Mouse (Mus musculus): ENCODE results near the gene Stfa3. TPM values are rescaled to one million over a fixed set of nuclear protein-coding genes. Genes with fewer than 3 reads are reported as not detected.
"Not testable (repeated sequence)": the region's sequence is repeated elsewhere in the genome, so short reads cannot be mapped to it uniquely, and the experiment has no call there.

The Stfa3 gene
- total RNA-seq (2021) = not detected

DNA sequence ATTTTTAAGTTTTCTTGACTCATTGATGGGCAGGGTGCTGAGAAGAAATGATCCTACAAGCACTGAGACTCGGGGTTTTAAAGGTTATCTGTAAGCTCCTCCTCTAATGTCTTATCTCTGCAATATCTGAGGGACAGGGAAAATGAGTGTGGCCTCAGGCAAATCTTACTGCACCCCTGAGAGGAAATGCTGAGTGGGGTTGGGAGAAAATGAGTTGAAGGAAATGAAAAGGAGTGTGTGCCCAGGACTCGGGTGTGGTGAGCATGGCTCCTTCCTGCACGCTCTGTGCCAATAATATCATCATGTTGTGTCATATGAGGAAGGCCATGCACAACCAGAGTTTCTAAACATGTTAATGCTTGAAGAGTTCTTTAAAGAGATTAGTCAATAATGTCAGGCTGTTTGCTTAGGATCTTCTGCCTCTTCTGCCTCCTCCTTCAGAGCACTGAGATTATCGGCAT lies at the start of gene Stfa3:
Gene Stfa3, minus strand, starts transcription at position 51 of the 461 bp plus-strand sequence.
- intact Hi-C loops (cut with DNase I) = no loop called here
- DNase-seq (ENCODE audit: low spot score) = no peak

DNA sequence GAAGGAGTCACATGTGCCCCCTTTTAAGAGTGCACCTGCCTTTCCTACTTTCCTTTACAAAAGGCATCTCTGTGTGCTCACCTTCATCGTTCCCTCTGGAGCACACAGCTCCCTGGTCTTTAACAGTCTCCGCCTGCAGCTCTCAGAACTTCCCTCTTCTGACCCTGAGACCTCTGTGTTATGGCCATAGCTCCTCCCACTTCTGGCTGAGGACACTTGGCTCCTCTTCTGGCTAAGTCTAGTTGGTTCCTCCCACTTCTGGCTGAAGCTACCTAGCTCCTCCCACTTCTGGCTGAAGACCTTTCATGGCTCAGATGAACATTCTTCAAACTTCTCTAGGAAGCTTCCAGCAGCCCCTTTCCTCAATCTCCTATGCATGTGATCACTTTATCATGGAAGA lies 47.1 kb upstream of the Stfa3 start:
- DNase-seq (ENCODE audit: low spot score) = no peak
- intact Hi-C loops (cut with DNase I) = no loop called here

DNA sequence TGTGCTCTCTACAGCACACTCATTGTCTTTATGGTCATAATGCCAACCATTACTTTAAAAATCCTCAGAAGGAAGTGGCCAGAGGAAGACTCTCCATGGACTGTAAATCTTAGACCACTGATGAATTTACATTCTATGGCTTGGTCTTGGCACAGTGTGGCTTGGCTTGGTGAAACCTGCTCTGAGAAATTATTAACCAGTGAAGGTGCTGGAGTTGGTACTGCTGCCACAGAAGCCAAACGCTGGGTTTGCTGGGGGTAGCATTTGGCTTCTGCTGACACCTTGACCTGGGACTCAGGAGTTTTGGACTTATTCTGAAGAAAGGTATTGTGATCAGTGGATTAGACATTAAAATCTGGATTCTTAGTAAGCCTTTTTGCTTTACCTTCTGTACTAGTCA lies 37.2 kb upstream of the Stfa3 start:
- intact Hi-C loops (cut with DNase I) = no loop called here
- DNase-seq (ENCODE audit: low spot score) = no peak

DNA sequence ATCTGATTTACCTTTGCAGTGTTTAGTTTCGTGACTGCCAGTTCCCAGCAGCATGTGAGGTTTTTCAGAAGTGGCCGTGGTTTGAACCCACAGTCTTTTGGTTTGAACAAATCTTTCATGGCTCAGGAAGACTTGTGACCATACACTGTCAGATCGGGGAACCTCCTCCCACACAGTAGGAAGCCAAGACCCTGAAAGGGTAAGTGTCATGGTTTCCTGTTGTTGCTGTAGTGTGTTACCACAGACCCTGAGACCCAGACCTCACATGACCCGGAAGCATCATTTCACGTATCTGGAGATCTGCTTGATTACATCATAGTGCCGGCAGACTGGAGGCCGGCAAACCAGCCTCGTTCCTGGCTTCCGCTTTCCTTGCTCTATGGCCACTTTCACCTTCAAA lies 21.7 kb upstream of the Stfa3 start:
- DNase-seq (ENCODE audit: low spot score) = no peak
- intact Hi-C loops (cut with DNase I) = loop anchor here (10.0 kb wide), 1 partner anchor 238 kb away; no protein-coding TSS in a partner anchor

DNA sequence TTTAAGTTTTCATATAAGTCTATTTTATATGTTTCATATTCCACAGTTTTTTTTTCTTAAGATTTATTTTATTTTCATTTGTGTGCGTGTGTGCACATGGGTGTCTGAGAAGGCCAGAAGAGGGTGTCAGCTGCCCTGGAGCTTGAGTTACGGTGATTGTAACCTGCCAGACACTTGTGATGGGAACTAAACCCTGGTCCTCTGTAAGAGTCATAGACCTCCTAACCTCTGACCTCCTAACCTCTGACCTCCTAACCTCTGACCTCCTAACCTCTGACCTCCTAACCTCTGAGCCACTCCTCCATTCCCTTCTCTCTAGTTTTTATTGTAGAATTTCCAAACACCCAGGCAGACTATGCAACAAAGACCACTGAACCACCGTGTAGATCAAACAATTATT lies 20.3 kb upstream of the Stfa3 start:
- no peak for DNase-seq (ENCODE audit: low spot score)
- intact Hi-C loops (cut with DNase I) = loop anchor here (10.0 kb wide), 1 partner anchor 239 kb away; no protein-coding TSS in a partner anchor

DNA sequence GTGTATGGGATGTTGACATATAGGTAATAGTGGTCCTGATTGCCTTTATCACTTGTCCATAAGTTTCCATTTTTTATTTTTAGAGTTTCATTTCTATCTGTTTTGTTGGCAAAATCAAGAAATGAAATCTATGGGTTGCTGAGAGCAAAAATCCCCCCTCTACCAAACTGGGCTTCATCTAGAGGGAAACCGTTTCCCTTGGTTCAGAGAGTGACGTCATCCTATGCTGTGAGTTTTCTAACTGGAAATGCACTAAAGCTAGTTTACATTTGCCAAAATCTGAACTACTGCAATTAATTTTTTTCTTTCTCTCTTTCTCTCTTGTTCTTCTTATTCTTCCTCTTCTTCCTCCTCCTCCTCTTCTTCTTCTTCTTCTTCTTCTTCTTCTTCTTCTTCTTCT lies 19.7 kb upstream of the Stfa3 start:
- no peak for DNase-seq (ENCODE audit: low spot score)
- intact Hi-C loops (cut with DNase I) = loop anchor here (10.0 kb wide), 1 partner anchor 240 kb away; no protein-coding TSS in a partner anchor

DNA sequence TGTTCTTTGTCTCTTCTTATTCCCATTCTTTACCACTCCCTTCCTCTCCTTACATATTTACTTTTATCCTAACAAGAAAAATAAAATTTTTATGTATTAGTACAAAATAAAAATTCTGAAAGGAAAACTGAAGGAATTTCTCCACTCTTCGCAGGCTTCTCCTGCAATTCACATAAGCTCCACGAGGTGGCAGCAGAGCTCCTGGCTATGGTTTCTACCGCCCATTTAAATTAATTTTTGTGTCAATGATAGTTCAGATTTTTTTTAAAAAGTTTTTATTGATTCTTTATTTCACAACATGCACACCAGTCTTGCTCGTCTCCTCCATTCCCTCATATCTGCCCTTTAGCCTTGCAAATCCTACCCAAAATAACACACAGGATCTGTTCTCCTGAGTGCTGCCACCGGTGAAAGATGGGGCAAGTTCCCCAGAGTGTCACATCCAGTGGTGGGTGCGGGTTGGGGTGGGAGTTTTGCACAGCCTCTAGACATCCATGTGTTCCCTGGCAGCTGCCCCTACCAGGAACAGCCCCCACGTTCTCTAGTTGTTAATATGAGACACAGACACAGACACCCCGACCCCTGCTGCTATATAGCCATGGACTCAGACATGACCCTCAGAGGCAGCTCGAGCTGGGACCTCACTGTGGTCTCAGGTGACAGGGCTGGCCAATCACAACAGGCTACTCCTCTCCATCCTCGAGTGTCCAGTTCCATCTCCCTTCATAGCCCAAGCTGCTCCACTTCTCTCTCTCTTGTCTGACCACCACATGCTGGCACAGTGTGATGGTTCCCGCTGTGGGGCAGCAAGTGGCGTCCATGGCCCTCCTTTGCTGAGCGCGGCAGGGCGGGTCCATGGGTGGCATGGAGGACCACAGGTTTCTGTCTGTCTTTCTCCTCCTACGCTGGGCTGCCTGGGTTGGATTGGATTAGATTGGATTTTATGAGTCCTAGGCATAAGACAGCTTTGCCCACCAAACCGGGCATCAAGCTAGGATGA lies 18.3 kb upstream of the Stfa3 start:
- no peak for DNase-seq (ENCODE audit: low spot score)
- intact Hi-C loops (cut with DNase I) = loop anchor here (1.0 to 10.0 kb wide), 4 partner anchors 149 to 535 kb away; no protein-coding TSS in a partner anchor

DNA sequence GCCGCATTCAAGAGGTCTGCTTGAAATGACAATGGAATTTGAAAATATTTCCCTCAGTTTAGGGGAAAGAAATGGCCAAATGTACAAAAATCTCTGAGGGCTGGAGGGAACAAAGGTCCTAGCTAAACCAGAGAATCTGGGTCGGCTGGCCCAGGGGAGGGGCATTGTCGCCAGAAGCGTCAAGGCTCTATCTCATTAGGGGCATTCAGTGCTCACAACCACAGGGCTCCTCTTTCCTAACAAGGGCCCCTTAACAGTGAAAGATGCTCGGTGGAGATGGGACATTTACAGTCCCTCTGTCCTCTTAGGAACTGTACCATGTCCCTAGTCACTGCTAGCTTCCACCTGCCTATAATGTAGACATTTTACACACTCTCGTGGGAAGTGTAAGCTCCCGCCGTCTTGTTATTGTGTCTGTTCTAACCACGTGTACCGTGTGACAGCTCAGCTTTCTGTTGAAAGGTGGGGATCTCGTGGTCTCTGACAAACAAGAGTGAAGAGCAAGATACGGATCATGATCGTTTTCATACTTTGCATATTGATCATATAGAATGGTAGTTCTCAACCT lies 16.0 kb upstream of the Stfa3 start:
- DNase-seq (ENCODE audit: low spot score) = no peak
- intact Hi-C loops (cut with DNase I) = loop anchor here (10.0 kb wide), 1 partner anchor 244 kb away; no protein-coding TSS in a partner anchor

DNA sequence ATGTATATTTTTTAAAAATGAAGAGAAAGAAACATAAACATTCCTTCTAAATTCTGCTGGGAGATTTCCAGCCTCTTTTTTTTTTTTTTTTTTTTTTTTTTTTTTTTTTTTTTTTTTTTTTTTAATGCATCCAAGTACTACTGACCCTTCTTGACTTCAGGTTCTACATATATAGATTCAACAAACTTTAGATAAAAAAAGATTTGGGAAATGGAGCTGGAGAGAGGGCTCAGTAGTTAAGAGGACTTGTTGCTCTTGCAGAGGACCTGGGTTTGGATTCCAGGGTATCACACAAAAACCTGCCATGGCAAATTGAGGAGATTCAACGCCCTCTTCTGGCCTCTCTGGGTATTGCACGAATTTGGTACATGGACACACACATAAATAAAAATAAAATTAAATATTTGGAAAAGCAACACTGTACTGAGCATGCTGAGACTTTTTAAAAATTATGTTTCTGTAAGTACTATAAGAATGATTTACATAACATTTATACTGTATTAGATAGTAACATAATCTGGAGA lies 14.8 kb upstream of the Stfa3 start:
- no peak for DNase-seq (ENCODE audit: low spot score)
- intact Hi-C loops (cut with DNase I) = loop anchor here (10.0 kb wide), 1 partner anchor 245 kb away; no protein-coding TSS in a partner anchor

DNA sequence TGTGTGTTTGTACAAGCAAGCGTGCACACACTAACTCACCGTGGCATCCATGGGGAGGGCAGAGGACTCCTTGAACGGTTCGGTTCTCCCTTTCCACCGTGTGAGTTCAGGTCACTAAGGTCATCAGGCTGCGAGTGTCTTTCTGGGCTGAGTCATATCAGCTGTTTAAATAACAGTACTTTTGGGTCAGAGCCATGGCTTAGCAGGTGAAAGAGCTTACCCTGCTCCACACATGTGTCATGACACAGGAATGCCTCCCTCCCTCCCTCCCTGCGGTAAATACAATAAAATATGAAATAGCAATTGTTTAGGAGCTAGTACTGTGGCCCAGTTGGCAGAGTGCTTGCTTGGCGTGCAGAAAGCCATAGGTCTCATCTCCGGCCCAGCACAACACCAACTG lies 14.2 kb upstream of the Stfa3 start:
- no peak for DNase-seq (ENCODE audit: low spot score)
- intact Hi-C loops (cut with DNase I) = no loop called here

DNA sequence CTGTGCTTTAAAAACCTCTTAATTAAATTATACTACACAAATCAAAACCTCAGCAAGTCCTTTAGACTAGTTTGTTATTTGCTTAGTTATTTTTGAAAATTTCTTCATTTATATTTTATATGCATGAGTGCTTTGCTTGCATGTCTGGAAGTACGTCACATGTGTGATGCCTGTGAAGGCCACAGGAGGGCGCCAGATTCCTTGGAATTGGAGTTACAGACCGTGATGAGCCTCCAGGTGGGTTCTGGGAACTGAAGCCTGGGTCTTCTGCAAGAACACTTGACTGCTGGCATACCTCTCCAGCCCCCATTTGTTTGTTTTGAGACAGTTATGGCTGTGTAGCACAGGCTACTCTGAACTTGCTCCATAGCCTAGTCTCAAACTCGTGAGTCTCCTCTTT lies 13.7 kb upstream of the Stfa3 start:
- no peak for DNase-seq (ENCODE audit: low spot score)
- intact Hi-C loops (cut with DNase I) = no loop called here

DNA sequence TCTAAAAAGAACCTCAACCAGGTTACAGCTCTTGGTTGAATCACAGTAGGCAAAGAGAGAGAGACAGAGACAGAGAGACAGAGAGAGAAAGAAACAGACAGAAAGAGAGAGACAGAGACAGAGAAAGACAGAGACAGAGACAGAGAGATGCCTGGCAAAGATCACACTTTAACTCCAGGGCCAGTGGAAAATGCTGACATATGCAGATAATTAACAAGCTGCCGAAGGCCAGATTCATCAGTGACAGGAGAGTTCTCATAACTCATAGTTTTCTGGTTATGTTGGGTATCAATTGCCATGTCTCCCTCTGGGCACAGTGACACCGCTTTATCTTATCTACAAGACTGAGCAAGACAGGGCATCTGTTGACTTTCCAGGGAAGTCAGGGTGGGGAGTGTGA lies 12.7 kb upstream of the Stfa3 start:
- intact Hi-C loops (cut with DNase I) = no loop called here
- DNase-seq (ENCODE audit: low spot score) = no peak

DNA sequence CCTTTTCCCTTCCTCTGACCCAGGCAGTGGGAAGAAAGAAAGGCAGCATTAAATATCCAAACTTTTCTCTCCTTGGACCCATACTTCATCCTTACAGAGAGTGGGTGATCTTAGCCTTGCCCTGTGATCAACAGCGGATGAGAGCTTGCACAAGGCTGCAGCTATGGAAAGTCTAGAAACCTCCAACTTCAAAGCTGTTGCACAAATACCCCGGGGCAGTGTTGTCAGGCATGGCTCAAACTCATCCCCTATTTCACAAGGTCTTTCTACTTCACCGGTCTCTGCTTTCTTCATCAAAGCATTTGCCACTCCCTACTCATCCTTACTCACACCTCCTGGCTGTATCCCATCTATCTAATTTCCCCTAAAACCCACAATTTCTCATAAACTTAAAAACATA lies 10.2 kb upstream of the Stfa3 start:
- intact Hi-C loops (cut with DNase I) = no loop called here
- DNase-seq (ENCODE audit: low spot score) = no peak

DNA sequence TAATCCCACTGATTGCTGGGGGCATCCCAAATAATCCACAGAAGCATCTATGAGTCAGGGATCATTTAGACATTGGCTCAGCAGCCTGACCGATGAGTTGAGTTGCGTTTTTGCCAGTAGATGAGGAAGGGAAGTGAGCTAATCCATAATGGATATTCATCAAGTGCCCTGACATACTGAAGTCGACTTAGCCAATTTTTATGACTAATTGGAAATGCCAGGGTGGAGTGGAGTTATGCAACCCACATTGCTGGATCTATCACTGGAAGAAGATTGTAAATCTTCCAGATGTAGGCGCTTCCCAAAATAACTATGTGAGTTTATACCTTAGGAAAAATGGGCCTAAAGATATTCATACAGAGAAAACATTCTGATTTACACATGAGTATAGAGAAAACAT lies 8.9 kb upstream of the Stfa3 start:
- intact Hi-C loops (cut with DNase I) = no loop called here
- no peak for DNase-seq (ENCODE audit: low spot score)

DNA sequence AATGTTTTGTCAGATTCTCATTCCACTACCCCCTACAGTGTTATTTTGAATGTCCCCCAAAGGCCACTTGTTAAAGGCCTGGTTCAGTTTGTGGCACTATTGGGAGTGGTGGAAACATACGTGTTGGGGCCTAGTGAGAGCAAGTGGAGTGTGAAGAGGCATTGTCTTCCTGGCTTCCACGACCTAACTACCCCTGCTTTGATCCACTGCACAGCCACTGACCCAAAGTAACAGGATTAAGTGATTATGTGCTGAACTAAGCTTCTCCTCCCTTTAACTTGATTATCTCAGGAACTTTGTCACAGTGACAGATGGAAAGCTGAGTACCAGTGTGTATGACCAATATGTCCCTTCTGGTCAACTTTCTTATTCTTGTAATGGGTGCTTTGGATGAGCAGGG lies 5.2 kb upstream of the Stfa3 start:
- intact Hi-C loops (cut with DNase I) = no loop called here
- no peak for DNase-seq (ENCODE audit: low spot score)

DNA sequence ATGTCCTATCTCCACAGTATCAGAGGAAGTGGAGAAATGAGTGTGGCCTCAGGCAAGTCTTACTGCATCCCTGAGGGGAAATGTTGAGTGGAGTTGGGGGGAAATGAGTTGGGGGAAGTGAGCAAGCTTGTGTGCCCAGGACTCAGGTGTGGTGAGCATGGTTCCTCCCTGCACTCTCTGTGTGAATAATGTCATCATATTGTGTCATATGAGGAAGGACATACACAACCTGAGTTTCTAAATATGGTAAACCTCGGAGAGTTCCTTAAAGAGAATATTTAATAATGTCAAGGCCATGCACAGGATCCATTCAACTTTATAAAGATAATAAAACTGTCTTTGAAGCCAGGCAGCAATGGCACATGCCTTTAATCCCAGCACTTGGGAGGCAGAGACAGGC lies 34.2 kb downstream of the Stfa3 start:
- intact Hi-C loops (cut with DNase I); DNase-seq (ENCODE audit: low spot score): not testable (repeated sequence)

DNA sequence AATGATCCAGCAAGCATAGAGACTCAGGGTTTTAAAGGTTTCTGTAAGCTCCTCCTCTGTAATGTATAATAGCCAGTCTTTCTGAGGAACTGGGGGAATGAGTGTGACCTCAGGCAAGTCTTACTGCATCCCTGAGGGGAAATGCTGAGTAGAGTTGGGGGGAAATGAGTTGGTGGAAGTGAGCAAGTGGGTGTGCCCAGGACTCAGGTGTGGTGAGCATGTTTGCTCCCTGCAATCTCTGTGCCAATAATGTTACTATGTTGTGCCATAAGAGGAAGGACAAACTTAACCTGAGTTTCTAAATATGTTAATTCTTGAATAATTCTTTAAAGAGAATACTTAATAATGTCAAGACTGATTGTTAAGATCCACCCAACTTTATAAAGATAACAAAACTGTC lies 46.8 kb downstream of the Stfa3 start, which contains the start of gene Stfa2:
Gene Stfa2, minus strand, starts transcription at position 101 of the 400 bp plus-strand sequence.
- no peak for DNase-seq (ENCODE audit: low spot score)
- intact Hi-C loops (cut with DNase I) = no loop called here
